Mouse (Mus musculus) stomach, postnatal 0 days (tissue): ENCODE measurements around the gene Amigo1.

ENCODE experiments used
- CTCF ChIP-seq: IDR thresholded peaks from 2 replicates; pipeline ENCODE4 v1.5.1; 2016; ENCODE audit warnings: antibody characterized with exemption, low read depth, mild to moderate bottlenecking, moderate library complexity
- EP300 ChIP-seq: optimal IDR thresholded peaks from 2 replicates; pipeline ENCODE3; 2016; ENCODE audit warnings: antibody characterized with exemption

DNA sequence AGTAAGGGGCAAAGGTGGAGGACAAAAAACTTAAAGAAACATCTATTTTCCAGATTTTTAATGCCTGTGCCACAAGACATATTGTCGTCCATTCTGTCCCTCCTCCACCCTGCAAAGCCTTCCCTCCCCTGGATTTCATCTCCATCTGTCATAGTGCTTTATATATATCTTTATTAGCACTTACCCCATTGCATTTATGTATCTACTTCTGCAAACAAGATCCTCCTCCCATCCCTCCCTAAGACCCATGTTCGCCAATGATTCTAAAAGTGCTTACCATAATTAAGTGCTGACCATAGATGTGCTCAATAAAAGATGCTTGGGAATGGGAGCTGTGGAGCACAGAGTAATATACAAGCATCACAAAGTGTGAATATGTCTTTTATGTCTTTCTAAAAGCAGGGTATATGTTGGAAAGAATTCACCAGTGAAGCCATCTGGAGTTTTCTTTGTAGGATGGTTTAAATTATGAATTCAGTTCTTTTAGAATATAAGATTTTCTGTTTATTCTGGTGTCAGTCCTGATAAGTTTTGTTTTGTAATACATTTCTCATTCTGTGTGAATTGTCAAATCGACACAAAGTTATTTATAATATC lies 55.2 kb downstream of the Amigo1 start:
- TF ChIP-seq EP300 (no peak), CTCF (no peak)
